ENCODE assay signal across 8 mouse cellular contexts in genomic region chr1:86528571-86529180, GRCm38 (mm10). TPM values are rescaled to one million over a fixed set of nuclear protein-coding genes. Genes with fewer than 3 reads are reported as not detected.
DNase-seq lines count a peak whose midpoint lies in the region; ATAC-seq and TF ChIP-seq lines count a peak whose summit lies in the region.

No protein-coding gene starts in this region.

- H3K36me3 ChIP-seq in forebrain, embryonic 12.5 days (replicated peaks): peaks cover 35% of the 10 kb centered on the region
- H3K36me3 ChIP-seq in hindbrain, postnatal 0 days (ENCODE audit: insufficient read depth, low read length): peaks cover 8% of the 10 kb centered on the region; the same call in 1 of the 2 replicates
- peaks cover 30% of the 10 kb centered on the region for H3K36me3 ChIP-seq in neural tube, embryonic 12.5 days

- no peaks in the 10 kb centered on the region for H3K4me1 ChIP-seq in brown adipose tissue, adult 24 weeks (ENCODE audit: control insufficient read depth, insufficient read depth, insufficient read length, low read length)
- H3K4me1 ChIP-seq in forebrain, embryonic 12.5 days: peaks cover 46% of the 10 kb centered on the region
- H3K4me1 ChIP-seq in hindbrain, postnatal 0 days (ENCODE audit: insufficient read depth, low read length): peaks cover 11% of the 10 kb centered on the region
- peaks cover 43% of the 10 kb centered on the region for H3K4me1 ChIP-seq in neural tube, embryonic 12.5 days

- peak overlapping the region; percentile 15 for H3K27ac ChIP-seq in brown adipose tissue, adult 24 weeks (replicated peaks; ENCODE audit: low read depth, low read length)
- peak overlapping the region; percentile 95 for H3K27ac ChIP-seq in forebrain, embryonic 12.5 days
- peak overlapping the region; percentile 97 for H3K27ac ChIP-seq in hindbrain, postnatal 0 days
- H3K27ac ChIP-seq in neural tube, embryonic 12.5 days: peak overlapping the region; percentile 79; the same call in 1 of the 2 replicates

- H3K27me3 ChIP-seq in forebrain, embryonic 12.5 days: no peaks in the 10 kb centered on the region
- H3K27me3 ChIP-seq in hindbrain, postnatal 0 days (ENCODE audit: insufficient read depth, low read length): no peaks in the 10 kb centered on the region
- H3K27me3 ChIP-seq in neural tube, embryonic 12.5 days (replicated peaks): no peaks in the 10 kb centered on the region

- DNase-seq in heart, adult 11 months: peak; percentile 96
- DNase-seq in heart, postnatal 25 days (ENCODE audit: low spot score): no peak
- DNase-seq in hindbrain, postnatal 0 days (ENCODE audit: low spot score): peak; percentile 72
- peak; percentile 80 for DNase-seq in liver
- peak; percentile 54 for DNase-seq in urinary bladder, postnatal 25 days (ENCODE audit: low spot score)

- peak overlapping the region; percentile 89 for H3K4me3 ChIP-seq in brown adipose tissue, adult 24 weeks (ENCODE audit: insufficient read depth, low read depth, low read length)
- H3K4me3 ChIP-seq in forebrain, embryonic 12.5 days (replicated peaks): peak overlapping the region; percentile 96
- H3K4me3 ChIP-seq in hindbrain, postnatal 0 days (ENCODE audit: low read length): peak overlapping the region; percentile 99
- peak overlapping the region; percentile 85 for H3K4me3 ChIP-seq in neural tube, embryonic 12.5 days

- under 1% methylated on average over 15 of the region's 15 CpGs for WGBS in forebrain, embryonic 12.5 days
- under 1% methylated on average over 15 of the region's 15 CpGs for WGBS in hindbrain, postnatal 0 days
- under 1% methylated on average over 15 of the region's 15 CpGs for WGBS in neural tube, embryonic 12.5 days

- no peak; the same call in 1 of the 2 replicates for TF ChIP-seq CTCF in hindbrain, postnatal 0 days (IDR thresholded peaks at IDR 0.05; ENCODE audit: low read depth)

- peak overlapping the region; percentile 100 for H3K9ac ChIP-seq in forebrain, embryonic 12.5 days
- H3K9ac ChIP-seq in hindbrain, postnatal 0 days (replicated peaks; ENCODE audit: low read length): peak overlapping the region; percentile 100
- H3K9ac ChIP-seq in neural tube, embryonic 12.5 days: peak overlapping the region; percentile 99

- H3K9me3 ChIP-seq in forebrain, embryonic 12.5 days: no peaks in the 10 kb centered on the region
- no peaks in the 10 kb centered on the region for H3K9me3 ChIP-seq in hindbrain, postnatal 0 days (ENCODE audit: low read length)
- H3K9me3 ChIP-seq in neural tube, embryonic 12.5 days: no peaks in the 10 kb centered on the region

- peak overlapping the region; percentile 85 for H3K4me2 ChIP-seq in forebrain, embryonic 12.5 days
- peak overlapping the region; percentile 86 for H3K4me2 ChIP-seq in hindbrain, postnatal 0 days (ENCODE audit: low read depth, low read length)
- H3K4me2 ChIP-seq in neural tube, embryonic 12.5 days (replicated peaks): peak overlapping the region; percentile 98

- no peak for ATAC-seq in forebrain, embryonic 12.5 days (ENCODE audit: low FRiP score)
- ATAC-seq in hindbrain, postnatal 0 days: no peak
- ATAC-seq in neural tube, embryonic 12.5 days (ENCODE audit: low FRiP score, low read depth): no peak

- intact Hi-C loops in heart, postnatal 25 days (cut with DNase I): loop anchor here (5.0 kb wide), 1 partner anchor 56 kb away; no protein-coding TSS in a partner anchor

RNA-seq across cellular contexts. Expression of gene Ptma, which starts 2.1 kb away (rescaled TPM):
- 100 to 1,000 TPM; 231 to 265 TPM for total RNA-seq in heart, postnatal 25 days (2021)
- 280 and 322 TPM in 2 replicates for polyA plus RNA-seq in brown adipose tissue, adult 24 weeks (2012; ENCODE audit: insufficient read depth, insufficient read length, missing spikeins)
- polyA plus RNA-seq in forebrain, embryonic 12.5 days (2016; fragmentation: Nextera tagmentation; extraction: Ambion mirVana): 3,257 and 3,328 TPM in 2 replicates
- total RNA-seq in hindbrain, postnatal 0 days (2014; rRNA removed): 619 and 723 TPM in 2 replicates
- 1,399 and 1,474 TPM in 2 replicates for polyA plus RNA-seq in hindbrain, postnatal 0 days (2015; fragmentation: Nextera tagmentation; extraction: Ambion mirVana)
- 2,887 and 2,907 TPM in 2 replicates for polyA plus RNA-seq in neural tube, embryonic 12.5 days (2016; fragmentation: Nextera tagmentation; extraction: Ambion mirVana)

RNA-seq across cellular contexts. Expression of gene Pde6d, which starts 53.8 kb away (rescaled TPM):
- 10 to 100 TPM; 43.5 to 45.6 TPM for total RNA-seq in heart, postnatal 25 days (2021)
- polyA plus RNA-seq in brown adipose tissue, adult 24 weeks (2012; ENCODE audit: insufficient read depth, insufficient read length, missing spikeins): 21.7 and 24.3 TPM in 2 replicates
- polyA plus RNA-seq in forebrain, embryonic 12.5 days (2016; fragmentation: Nextera tagmentation; extraction: Ambion mirVana): 91.7 TPM in 2 replicates
- 36.6 and 39.1 TPM in 2 replicates for total RNA-seq in hindbrain, postnatal 0 days (2014; rRNA removed)
- 112 and 121 TPM in 2 replicates for polyA plus RNA-seq in hindbrain, postnatal 0 days (2015; fragmentation: Nextera tagmentation; extraction: Ambion mirVana)
- 98.8 and 104 TPM in 2 replicates for polyA plus RNA-seq in neural tube, embryonic 12.5 days (2016; fragmentation: Nextera tagmentation; extraction: Ambion mirVana)

RNA-seq across cellular contexts. Expression of gene Cops7b, which starts 54.0 kb away (rescaled TPM):
- 10 to 100 TPM; 10.1 TPM for total RNA-seq in heart, postnatal 25 days (2021)
- 6.2 and 7.7 TPM in 2 replicates for polyA plus RNA-seq in brown adipose tissue, adult 24 weeks (2012; ENCODE audit: insufficient read depth, insufficient read length, missing spikeins)
- polyA plus RNA-seq in forebrain, embryonic 12.5 days (2016; fragmentation: Nextera tagmentation; extraction: Ambion mirVana): 59.9 and 64.6 TPM in 2 replicates
- 33.6 and 47.0 TPM in 2 replicates for total RNA-seq in hindbrain, postnatal 0 days (2014; rRNA removed)
- 44.7 and 48.3 TPM in 2 replicates for polyA plus RNA-seq in hindbrain, postnatal 0 days (2015; fragmentation: Nextera tagmentation; extraction: Ambion mirVana)
- 66.1 and 70.1 TPM in 2 replicates for polyA plus RNA-seq in neural tube, embryonic 12.5 days (2016; fragmentation: Nextera tagmentation; extraction: Ambion mirVana)

Comparison
In these comparisons a context has a peak if more than half of its experiments do, and no peak if none do; other contexts are left out.
1. H3K27ac ChIP-seq: peak in every context shown above with its lines; median percentile 97 in hindbrain, postnatal 0 days; 95 in forebrain, embryonic 12.5 days; 79 in neural tube, embryonic 12.5 days; 15 in brown adipose tissue, adult 24 weeks.